Mouse (Mus musculus) cerebellum, adult 2 months (tissue): ENCODE measurements around the gene Stat2.

Experiments
- CTCF ChIP-seq: fragments of 200-500 bp; IDR thresholded peaks from 2 replicates; pipeline ENCODE4 v1.5.1; 2011; ENCODE audit warnings: low read depth, mild to moderate bottlenecking, control low read depth, low read length, moderate library complexity, borderline replicate concordance; ENCODE audit not compliant: insufficient read depth
- POLR2A ChIP-seq: fragments of 200-500 bp; IDR thresholded peaks from 2 replicates; pipeline ENCODE4 v1.6.1; 2011; ENCODE audit warnings: low read length, control low read depth, borderline replicate concordance; ENCODE audit not compliant: insufficient read depth

- TF ChIP-seq CTCF (no peak), POLR2A (no peak)
Observed at GRCm38 (mm10) chr10:128278158-128278557, 7.8 kb downstream of the Stat2 start.
